Mouse (Mus musculus) bone marrow, adult 2 months (tissue): ENCODE measurements around the gene Lmod1.
A peak's percentile ranks its signal among the peaks of the same experiment; 100 is the strongest.

Experiments
- CTCF ChIP-seq: fragments of 200-500 bp; IDR thresholded peaks from 2 replicates; pipeline ENCODE4 v1.5.1; 2011; ENCODE audit warnings: low read length, control low read depth; ENCODE audit not compliant: control insufficient read depth, insufficient read depth
- POLR2A ChIP-seq: fragments of 200-500 bp; IDR thresholded peaks from 2 replicates; pipeline ENCODE4 v1.6.1; 2011; ENCODE audit warnings: low read depth, mild to moderate bottlenecking, control low read depth, low read length, borderline replicate concordance; ENCODE audit not compliant: control insufficient read depth

DNA sequence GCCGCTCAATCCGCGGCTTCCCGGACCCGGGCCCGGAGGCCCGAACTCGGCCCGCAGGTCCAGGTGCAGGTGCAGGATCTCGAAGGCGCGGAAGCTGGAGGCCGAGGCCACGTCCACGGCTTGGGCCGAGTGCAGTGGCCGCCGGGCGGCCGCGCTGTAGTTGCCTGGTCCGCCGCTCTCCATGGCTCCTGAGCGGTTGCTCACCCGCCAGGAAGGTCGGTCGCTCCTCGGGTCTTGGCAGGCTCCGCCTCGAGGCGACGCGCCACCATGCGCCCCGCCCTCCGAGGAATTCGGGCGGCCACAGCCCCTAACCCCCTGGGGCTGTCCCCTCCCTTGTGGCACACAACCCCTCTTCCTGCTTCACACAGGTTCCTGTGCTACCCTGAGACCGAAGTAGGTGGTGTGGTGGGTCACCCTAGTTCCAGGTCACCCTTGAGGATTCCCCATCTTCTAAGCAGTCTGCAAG is 40.7 kb upstream of the Lmod1 start, which contains the start of gene Rnpep:
- TF ChIP-seq CTCF (no peak), POLR2A (peak; percentile 74; the same call in 1 of the 2 replicates)
